Mouse (Mus musculus) kidney, postnatal 10 days (tissue): Measurements from ENCODE around the gene Wdfy1.

Experiments
- DNase-seq: peaks from one replicate; pipeline ENCODE4 v3.0.0; 2021; ENCODE audit warnings: mixed read lengths

The Wdfy1 gene

GRCm38 (mm10) chr1:79760656-79761055 lies 15.3 kb downstream of the Wdfy1 start:
- DNase-seq, result peak; percentile 74

GRCm38 (mm10) chr1:79759436-79759972 lies 16.4 kb downstream of the Wdfy1 start:
- no peak for DNase-seq

GRCm38 (mm10) chr1:79759006-79759405 lies 16.9 kb downstream of the Wdfy1 start:
- DNase-seq, result no peak

- DNase-seq, result no peak
Measured at GRCm38 (mm10) chr1:79757597-79757996, 18.3 kb downstream of the Wdfy1 start.

- peak; percentile 76 for DNase-seq
Measured at GRCm38 (mm10) chr1:79757161-79757560, 18.8 kb downstream of the Wdfy1 start.

- no peak for DNase-seq
Measured at GRCm38 (mm10) chr1:79756417-79756816, 19.5 kb downstream of the Wdfy1 start.

GRCm38 (mm10) chr1:79755376-79755775 lies 20.6 kb downstream of the Wdfy1 start:
- DNase-seq, result peak; percentile 31

- DNase-seq, result no peak
Measured at GRCm38 (mm10) chr1:79754936-79755335, 21.0 kb downstream of the Wdfy1 start.

GRCm38 (mm10) chr1:79753456-79753855 lies 22.5 kb downstream of the Wdfy1 start:
- DNase-seq, result no peak

GRCm38 (mm10) chr1:79752714-79753340 lies 23.1 kb downstream of the Wdfy1 start:
- no peak for DNase-seq

- DNase-seq, result no peak
Measured at GRCm38 (mm10) chr1:79752015-79752695, 23.8 kb downstream of the Wdfy1 start.

GRCm38 (mm10) chr1:79751186-79751585 lies 24.8 kb downstream of the Wdfy1 start:
- peak; percentile 24 for DNase-seq

GRCm38 (mm10) chr1:79746056-79746455 lies 29.9 kb downstream of the Wdfy1 start:
- peak; percentile 22 for DNase-seq

- no peak for DNase-seq
Measured at GRCm38 (mm10) chr1:79743385-79743784, 32.6 kb downstream of the Wdfy1 start.

- DNase-seq, result no peak
Measured at GRCm38 (mm10) chr1:79742949-79743348, 33.0 kb downstream of the Wdfy1 start.

GRCm38 (mm10) chr1:79741002-79741401 lies 34.9 kb downstream of the Wdfy1 start:
- peak; percentile 32 for DNase-seq

- DNase-seq, result no peak
Measured at GRCm38 (mm10) chr1:79739726-79740125, 36.2 kb downstream of the Wdfy1 start.

- no peak for DNase-seq
Measured at GRCm38 (mm10) chr1:79736408-79736807, 39.5 kb downstream of the Wdfy1 start.

GRCm38 (mm10) chr1:79734794-79735193 lies 41.1 kb downstream of the Wdfy1 start:
- no peak for DNase-seq

- DNase-seq, result peak; percentile 39
Measured at GRCm38 (mm10) chr1:79714152-79714923, 61.6 kb downstream of the Wdfy1 start.

- DNase-seq, result no peak
Measured at GRCm38 (mm10) chr1:79713081-79713480, 62.9 kb downstream of the Wdfy1 start.

GRCm38 (mm10) chr1:79711147-79712126 lies 64.5 kb downstream of the Wdfy1 start:
- no peak for DNase-seq
